Mouse (Mus musculus) neutrophil, adult 65 days (primary cell): ENCODE data around the gene Trim40. TPM values are rescaled to one million over a fixed set of nuclear protein-coding genes. Genes with fewer than 3 reads are reported as not detected.

ENCODE experiments used
- total RNA-seq: library from RNA; stranded (reverse); gene quantifications from 2 replicates; pipeline ENCODE4 v1.2.4, GENCODE M21; 2023

The Trim40 gene
- total RNA-seq: not detected in 2 replicates

DNA sequence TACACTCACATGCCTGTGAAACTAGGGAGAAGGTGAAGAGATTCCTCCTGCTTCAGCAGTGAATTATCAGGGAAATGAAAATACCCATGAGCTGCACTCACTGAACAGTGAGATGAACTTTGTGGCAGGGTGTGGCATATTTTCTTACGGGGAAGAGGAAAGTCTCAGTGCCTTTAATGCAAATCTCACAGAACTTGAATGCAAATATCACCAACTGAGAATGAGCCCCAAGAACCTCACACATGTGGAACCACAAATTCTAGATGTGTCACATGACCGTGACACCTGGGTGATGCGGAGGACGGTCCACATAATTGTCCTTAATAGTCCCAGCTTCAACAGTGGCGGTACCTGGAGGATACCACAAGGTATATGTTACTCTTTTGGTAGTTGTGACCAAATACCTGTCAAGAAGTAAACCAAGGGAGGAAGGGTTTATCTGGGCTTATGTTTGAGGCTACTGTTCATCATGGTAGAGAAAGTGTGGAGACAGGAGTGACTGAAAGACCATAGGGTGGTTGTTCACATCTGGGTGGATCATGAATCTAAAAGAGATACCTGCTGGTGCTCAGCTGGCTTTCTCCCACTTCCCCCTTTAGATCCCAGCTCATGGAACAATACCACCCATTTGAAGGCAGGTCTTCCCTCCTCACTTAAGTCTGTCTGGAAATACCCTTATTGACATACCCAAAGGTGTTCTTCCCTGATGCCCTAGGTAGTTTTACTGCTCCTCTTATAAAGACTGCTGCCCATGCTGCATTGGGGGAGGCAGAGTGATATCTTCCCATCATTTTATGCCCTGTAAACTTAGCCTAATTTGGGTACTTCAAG, at the start of gene Trim40:
TSS of gene Trim40 (minus strand) at position 51 of the 831 bp plus-strand sequence.

DNA sequence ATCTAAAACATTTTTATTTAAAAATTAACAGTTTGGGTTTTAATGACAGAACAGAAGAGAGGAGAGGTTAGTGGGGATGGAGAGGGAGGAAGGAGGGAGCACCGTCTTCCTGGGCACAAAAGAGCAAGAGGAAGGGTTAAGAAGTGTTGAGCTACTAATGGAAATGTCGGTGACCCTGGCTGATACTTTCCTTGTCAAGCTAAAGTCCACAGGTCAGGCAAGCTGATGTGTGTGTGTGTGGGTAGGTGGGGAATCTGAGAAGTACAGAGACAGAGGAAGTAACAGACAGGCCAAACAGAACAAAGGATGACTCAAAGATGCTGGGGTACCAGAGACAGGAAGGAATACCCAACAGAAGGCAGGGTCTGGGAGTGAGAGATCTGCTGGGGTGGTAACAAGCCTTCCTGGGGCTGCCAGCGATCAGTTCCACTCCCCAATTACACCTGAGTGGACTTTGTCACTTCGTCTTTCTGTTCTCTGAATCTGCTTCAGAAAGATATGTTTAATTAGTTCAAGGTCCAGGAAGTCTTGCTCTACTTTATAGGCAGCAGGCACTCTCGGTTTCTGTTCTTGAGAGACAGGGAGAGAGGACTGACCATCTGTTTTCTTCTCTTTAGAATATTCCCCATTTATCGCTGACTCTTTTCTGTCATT, 7.8 kb upstream of the Trim40 start, which contains the start of gene Trim31:
TSS of gene Trim31 (plus strand) at position 567 of the 654 bp plus-strand sequence.

DNA sequence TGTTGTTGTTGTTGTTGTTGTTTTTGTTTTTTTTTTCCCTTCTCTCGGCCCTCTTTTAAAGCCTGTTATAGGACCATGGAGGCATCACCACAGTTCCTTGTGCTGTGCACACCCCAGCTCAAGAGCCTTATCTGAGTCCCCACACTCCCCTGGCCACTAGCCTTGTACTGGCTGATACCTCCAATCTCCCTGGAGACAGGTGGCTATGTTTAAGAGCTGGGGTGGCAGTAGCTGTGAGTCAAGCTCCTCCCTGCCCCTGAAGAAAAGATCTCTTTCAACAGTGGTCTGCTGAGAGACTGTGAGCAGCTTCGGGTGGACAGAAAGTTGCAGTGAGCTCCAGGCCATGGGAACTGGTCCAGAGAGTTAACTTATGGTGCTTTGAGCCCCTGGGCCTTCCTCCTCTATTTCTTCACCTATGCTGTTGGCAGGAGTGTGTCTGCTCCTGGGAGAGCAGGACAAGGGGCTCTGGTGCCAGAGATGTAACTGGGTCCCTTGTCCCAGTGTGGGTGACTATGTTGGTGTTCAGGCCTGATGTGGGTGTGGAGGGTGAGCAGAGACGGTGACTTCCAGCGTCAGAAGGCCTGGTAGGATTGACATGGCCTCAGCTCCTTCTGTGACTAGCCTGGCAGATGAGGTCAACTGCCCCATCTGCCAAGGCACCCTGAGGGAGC, 20.5 kb downstream of the Trim40 start, which contains the start of gene Trim10:
TSS of gene Trim10 (plus strand) at position 291 of the 671 bp plus-strand sequence.

DNA sequence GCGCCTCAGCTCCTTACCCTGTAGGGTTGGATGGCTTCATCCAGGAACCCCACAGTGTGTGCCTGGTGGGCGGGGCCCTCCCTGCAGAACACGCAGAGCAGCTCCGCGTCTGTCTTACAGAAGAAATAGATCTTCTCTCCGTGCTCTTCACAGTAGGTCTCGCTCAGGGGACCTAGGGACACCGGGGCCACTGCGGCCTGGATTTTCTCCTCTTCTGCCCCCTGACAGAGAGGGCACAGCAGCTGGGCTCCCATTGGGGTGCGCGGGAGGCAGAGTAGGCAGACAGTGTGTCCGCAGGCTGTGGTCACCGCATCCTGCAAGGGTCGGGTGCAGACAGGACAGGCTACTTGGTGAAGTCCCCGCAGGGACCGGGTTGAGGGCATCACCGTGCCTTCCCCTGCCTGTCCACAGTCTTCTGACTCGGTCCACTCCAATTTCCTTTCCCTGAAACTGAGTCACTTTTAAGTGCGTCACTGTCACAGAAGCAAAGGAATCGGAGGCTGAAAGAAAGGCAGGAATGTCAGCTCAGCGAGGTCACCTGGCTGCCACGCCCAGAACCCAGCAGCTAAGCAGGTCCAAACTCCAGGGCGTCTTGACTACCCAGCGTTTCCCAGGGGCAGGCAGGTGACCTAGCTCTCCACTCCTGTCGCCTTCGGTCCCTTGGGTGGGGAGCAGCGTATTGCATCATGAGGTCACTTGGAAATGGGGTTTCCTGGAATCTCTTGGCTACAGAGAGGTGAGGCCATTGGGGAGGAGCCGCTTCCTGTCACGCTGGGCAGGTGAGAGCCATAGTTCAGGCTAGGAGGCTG, 23.0 kb downstream of the Trim40 start, which contains the start of gene Trim15:
TSS of gene Trim15 (minus strand) at position 492 of the 809 bp plus-strand sequence.

DNA sequence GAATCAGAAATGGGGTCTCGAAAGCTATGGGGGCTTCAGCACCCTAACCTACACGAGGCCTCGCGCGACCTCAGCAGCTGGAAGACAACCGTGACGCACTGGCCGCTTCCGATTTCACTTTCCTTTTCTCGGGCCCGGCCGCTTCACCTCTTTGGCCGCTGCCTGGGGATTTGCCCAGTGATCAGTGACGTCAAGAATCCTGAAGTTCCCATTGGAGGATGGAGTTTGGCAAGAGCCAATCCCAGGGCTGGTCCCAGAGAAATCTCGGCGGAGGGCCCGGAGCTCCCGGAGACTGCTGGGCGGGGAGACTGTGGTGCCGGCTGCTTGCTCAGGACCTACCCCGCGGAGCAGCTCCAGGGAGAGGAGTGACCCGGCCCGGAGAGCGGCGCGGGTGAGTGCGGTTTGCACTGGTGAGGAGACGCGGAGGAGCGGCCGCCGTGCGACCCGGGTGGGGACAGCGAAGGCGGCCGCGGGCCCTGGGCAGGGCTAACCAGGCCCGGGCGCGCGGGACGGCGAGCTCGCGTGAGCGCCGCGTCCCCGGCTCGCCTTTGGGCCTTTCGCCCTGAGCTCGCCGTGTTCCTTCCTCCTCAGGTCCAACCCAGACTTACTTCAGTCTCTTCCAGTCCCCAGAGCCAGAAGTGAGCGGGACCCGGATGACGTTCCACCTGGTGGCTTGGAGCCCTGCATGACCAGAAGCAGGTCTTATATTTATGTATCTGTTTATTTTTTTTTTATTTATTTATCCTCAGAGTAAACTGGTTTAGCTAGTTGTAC, 52.9 kb downstream of the Trim40 start, which contains the start of gene Trim26:
TSS of gene Trim26 (plus strand) at position 261 of the 774 bp plus-strand sequence.

Other genes starting within 250 kb of the Trim40 start
- gene H2-M9, start 247.5 kb downstream of the Trim40 start, total RNA-seq: not detected in 2 replicates
- not detected in 2 replicates for gene H2-M1, start 217.9 kb downstream of the Trim40 start, total RNA-seq
- gene H2-M10.5, start 117.2 kb downstream of the Trim40 start, total RNA-seq: not detected in 2 replicates
- not detected in 2 replicates for gene H2-M10.6, start 78.0 kb downstream of the Trim40 start, total RNA-seq
- 39.9 and 52.2 TPM in 2 replicates for gene Trim26, start 53.0 kb downstream of the Trim40 start, total RNA-seq
- not detected in 2 replicates for gene Trim15, start 22.9 kb downstream of the Trim40 start, total RNA-seq
- gene Trim10, start 20.5 kb downstream of the Trim40 start, total RNA-seq: 0.52 TPM in 1 of 2 replicates, not detected in the other
- gene Trim31, start 8.0 kb upstream of the Trim40 start, total RNA-seq: not detected in 2 replicates
- not detected in 2 replicates for gene Rnf39, start 52.8 kb upstream of the Trim40 start, total RNA-seq
- gene Ppp1r11, start 61.6 kb upstream of the Trim40 start, total RNA-seq: 20.5 and 35.8 TPM in 2 replicates
- gene Znrd1, start 68.4 kb upstream of the Trim40 start, total RNA-seq: 30.9 and 36.7 TPM in 2 replicates
- gene Znrd1as, start 68.5 kb upstream of the Trim40 start, total RNA-seq: 0.68 and 1.2 TPM in 2 replicates
- not detected in 2 replicates for gene 2410137M14Rik, start 91.1 kb upstream of the Trim40 start, total RNA-seq
- gene H2-M5, start 99.4 kb upstream of the Trim40 start, total RNA-seq: not detected in 2 replicates
- gene Zfp57, start 111.0 kb upstream of the Trim40 start, total RNA-seq: not detected in 2 replicates
- gene Mog, start 133.3 kb upstream of the Trim40 start, total RNA-seq: not detected in 2 replicates
- 148 and 221 TPM in 2 replicates for gene Gabbr1, start 155.8 kb upstream of the Trim40 start, total RNA-seq
- gene Olfr90, start 198.4 kb upstream of the Trim40 start, total RNA-seq: not detected in 2 replicates
- not detected in 2 replicates for gene Olfr91, start 208.2 kb upstream of the Trim40 start, total RNA-seq
- not detected in 2 replicates for gene Olfr92, start 230.0 kb upstream of the Trim40 start, total RNA-seq